Mouse (Mus musculus): ENCODE results near the gene Hhipl1.

GRCm38 (mm10) chr12:108371429-108371765, 65.3 kb downstream of the Hhipl1 start:
- TF ChIP-seq EP300 (IDR thresholded peaks at IDR 0.05; ENCODE audit: low read depth in 1 of 2, low read length in 2 of 2) (no peak), CTCF (IDR thresholded peaks at IDR 0.05 in 2 of 3, conservative IDR thresholded peaks at IDR 0.05 in 1 of 3; ENCODE audit: control insufficient read depth in 1 of 3, insufficient read depth in 1 of 3, low read depth in 2 of 3, low read length in 3 of 3, poor library complexity in 1 of 3, severe bottlenecking in 1 of 3) (no peak), POLR2A (IDR thresholded peaks at IDR 0.05; ENCODE audit: control insufficient read depth in 1 of 2, insufficient read depth in 1 of 2, low read depth in 1 of 2, low read length in 2 of 2, poor library complexity in 1 of 2) (no peak), SIN3A (IDR thresholded peaks at IDR 0.05; ENCODE audit: low read length) (no peak), E2F4 (IDR thresholded peaks at IDR 0.05; ENCODE audit: borderline replicate concordance, low read depth, low read length) (no peak), MYB (IDR thresholded peaks at IDR 0.05; ENCODE audit: low read depth, low read length) (no peak), NELFE (IDR thresholded peaks at IDR 0.05; ENCODE audit: low read depth, low read length) (no peak), POLR2AphosphoS2 (IDR thresholded peaks at IDR 0.05; ENCODE audit: low read length) (no peak), SMC3 (IDR thresholded peaks at IDR 0.05; ENCODE audit: low read depth, low read length) (no peak), GATA1 (IDR thresholded peaks at IDR 0.05; ENCODE audit: low read depth, low read length) (no peak)

Measured in MEL (cell line).